Mouse (Mus musculus) ES-CJ7 (cell line): ENCODE measurements around the gene Srsf12.
A peak's percentile ranks its signal among the peaks of the same experiment; 100 is the strongest.

Experiments used
- DNase-seq: peaks from one replicate; pipeline ENCODE4 v3.0.0; 2011; ENCODE audit warnings: low read depth, low spot score

Srsf12 gene

DNA sequence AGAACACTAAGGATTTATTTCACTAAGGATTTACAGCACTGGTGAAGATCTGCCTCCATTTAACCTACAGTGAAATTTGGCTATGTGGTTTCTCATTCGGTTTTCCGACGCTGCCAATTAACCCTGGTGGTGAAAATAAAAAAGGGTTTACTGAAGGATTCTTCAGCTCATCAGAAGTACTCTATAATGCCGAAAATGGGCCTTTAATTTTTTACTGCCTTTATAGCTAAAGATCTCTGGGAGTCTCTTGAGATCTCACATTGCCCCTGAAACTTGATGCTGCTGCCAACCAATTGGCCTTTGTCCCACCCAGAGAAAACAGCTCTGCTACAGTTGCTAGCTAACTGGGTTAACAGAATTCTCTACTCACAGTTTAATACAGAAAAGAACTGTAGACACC, 40.1 kb downstream of the Srsf12 start:
- no peak for DNase-seq

DNA sequence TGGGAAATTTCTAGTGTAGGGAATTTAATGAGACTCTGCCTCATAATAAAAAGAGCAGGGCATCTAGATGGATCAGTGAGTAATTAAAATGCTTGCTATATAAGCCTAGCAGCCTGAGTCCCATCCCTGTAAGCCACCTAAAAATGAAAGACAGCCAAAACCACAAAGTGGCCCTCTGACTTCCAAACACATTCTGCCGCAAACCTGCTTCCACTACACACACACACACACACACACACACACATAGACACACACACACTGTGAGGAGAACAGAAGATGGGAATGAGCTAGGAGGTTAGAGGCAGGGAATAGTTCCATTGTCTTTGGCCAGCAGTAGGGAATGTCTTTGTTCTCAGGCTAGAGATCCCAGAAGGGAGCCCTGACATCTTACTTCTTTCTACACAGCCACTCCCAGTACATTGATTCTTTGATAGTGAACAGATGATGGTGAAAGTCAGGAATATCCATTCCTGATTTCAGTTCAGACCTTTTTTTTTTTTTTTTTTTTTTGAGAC, 41.0 kb downstream of the Srsf12 start:
- DNase-seq: no peak

- DNase-seq: no peak
Measured at GRCm38 (mm10) chr4:33250867-33251266, 42.1 kb downstream of the Srsf12 start.

DNA sequence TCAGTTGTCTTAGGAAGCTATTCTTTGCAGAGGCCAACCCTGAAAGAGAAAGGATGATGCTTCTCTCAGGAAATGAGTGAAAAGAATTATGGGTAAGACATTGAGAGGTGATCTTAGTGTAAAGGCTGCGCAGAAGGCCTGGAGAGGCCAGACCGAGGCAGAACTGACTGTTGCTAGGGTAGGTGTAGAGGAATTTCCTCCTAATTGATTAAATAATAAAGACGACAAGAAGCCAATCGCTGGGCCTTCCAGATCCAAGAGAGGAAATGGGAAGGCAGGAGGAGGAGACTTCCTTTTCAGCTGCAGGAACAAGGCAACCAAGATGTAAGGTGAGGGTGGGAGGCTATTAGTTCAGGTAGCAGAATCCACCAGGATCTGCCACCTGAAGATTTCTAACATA, 45.9 kb downstream of the Srsf12 start:
- no peak for DNase-seq

DNA sequence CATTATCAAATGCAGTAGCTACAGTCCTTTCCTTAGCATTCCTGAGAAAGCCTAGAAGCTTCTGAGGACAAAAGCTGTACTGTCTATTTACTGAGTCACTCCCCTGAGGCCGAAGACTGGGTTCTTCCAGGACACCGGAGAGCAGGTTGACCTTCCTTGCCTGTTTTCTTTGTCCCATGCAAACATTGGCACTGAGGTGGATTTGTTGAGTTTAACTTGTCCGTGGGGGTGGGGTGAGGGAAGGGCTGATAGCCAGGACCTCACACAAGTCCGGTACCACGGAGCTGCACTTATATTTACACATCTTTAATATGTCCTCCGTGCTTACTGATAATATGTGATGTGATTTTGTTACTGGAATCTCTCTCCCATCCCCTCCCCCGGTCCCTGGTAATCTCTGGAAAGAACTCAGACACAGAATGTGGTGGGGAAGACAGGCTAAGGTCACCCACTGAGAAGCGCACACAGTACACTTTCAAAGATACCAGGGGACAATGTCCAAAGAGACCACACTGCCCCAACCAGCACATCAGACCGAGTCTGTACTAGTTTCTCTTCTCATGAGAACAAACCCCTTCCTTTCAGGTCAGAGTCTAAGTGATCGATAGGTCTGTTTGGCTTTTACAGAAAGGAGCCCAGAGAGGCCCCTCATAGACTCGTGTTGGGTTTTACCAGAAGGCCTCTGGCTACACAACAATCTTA, 48.6 kb downstream of the Srsf12 start:
- DNase-seq: no peak

DNA sequence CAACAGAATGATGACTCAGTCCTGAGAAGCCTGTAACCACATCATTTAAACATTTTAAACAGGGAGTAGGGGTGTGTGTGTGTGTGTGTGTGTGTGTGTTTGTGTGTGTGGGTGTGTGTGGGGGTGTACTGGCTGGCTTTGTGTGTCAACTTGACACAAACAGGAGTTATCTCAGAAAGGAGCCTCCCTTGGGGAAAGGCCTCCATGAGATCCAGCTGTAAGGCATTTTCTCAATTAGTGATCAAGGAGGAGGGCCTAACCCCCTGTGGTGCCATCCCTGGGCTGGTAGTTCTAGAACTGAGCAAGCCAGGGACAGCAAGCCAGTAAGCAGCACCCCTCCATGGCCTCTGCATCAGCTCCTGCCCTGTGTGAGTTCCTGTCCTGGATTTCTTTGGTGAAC, 51.5 kb downstream of the Srsf12 start:
- no peak for DNase-seq

DNA sequence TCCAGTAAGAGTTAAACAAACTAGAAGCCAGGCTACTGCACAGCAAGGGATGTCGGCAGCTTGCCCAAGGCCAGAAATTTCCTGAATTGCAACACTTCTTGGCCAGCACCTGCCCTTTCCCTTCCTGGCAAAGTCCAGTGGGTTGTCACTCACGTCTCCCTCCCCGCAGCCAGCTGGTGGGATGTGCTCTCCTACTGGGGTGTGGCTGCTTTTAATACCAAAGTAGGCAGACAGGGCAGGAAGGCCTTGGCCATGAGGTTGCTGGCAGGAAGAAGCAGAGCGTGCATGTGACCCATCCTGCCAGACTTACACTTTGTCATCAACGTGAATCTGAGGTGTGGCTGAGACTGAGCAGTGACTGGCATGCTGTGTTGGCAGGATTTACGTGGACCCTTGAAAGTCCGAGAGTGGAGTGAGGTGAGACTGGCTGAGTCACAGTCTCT, 52.5 kb downstream of the Srsf12 start:
- no peak for DNase-seq

- DNase-seq: no peak
Measured at GRCm38 (mm10) chr4:33262897-33263296, 54.1 kb downstream of the Srsf12 start.

GRCm38 (mm10) chr4:33264979-33265726, 56.4 kb downstream of the Srsf12 start:
- peak; percentile 96 for DNase-seq

GRCm38 (mm10) chr4:33270386-33271314, 61.9 kb downstream of the Srsf12 start:
- peak; percentile 45 for DNase-seq

- DNase-seq: no peak
Measured at GRCm38 (mm10) chr4:33273437-33273836, 64.6 kb downstream of the Srsf12 start.

- DNase-seq: no peak
Measured at GRCm38 (mm10) chr4:33281891-33282685, 73.3 kb downstream of the Srsf12 start.
